Mouse (Mus musculus): ENCODE data around the gene Ndufa11. TPM values are rescaled to one million over a fixed set of nuclear protein-coding genes. Genes with fewer than 3 reads are reported as not detected.
A peak's percentile ranks its signal among the peaks of the same experiment; 100 is the strongest.

The Ndufa11 gene
- 352 and 362 TPM in 2 replicates for polyA plus RNA-seq (2014; fragmentation: Nextera tagmentation; extraction: Ambion mirVana)

- under 1% methylated on average over 59 of the region's 59 CpGs for WGBS
- Histone ChIP-seq H3K27ac (replicated peaks; ENCODE audit: low read depth, low read length) (peak within 1 kb of the TSS; percentile 29; the same call in 1 of the 2 replicates), H3K4me3 (ENCODE audit: low read depth, low read length) (peak within 1 kb of the TSS; percentile 61), H3K4me2 (ENCODE audit: low read depth, low read length) (peak within 1 kb of the TSS; percentile 82), H3K4me1 (ENCODE audit: control insufficient read depth, insufficient read depth, low read length) (no peaks in the 10 kb centered on the region), H3K9ac (replicated peaks; ENCODE audit: low read length) (peak within 1 kb of the TSS; percentile 78), H3K9me3 (replicated peaks; ENCODE audit: control insufficient read depth, low read length) (no peaks in the 10 kb centered on the region), H3K36me3 (replicated peaks; ENCODE audit: control insufficient read depth, insufficient read depth, low read depth, low read length) (peaks cover 7% of the 10 kb centered on the region), H3K27me3 (ENCODE audit: control insufficient read depth, insufficient read depth, low read length) (no peaks in the 10 kb centered on the region)
- DNase-seq (ENCODE audit: low spot score) (peak; percentile 100), ATAC-seq (replicated peaks; ENCODE audit: insufficient number of reproducible peaks, low FRiP score, low TSS enrichment, low read depth) (peak; percentile 53)
Observed at GRCm38 (mm10) chr17:56717363-56718058, at the start of gene Ndufa11, which contains the start of gene Vmac. TSS of gene Ndufa11 (plus strand) at chr17:56717767. TSS of gene Vmac (minus strand) at chr17:56718022.

DNA sequence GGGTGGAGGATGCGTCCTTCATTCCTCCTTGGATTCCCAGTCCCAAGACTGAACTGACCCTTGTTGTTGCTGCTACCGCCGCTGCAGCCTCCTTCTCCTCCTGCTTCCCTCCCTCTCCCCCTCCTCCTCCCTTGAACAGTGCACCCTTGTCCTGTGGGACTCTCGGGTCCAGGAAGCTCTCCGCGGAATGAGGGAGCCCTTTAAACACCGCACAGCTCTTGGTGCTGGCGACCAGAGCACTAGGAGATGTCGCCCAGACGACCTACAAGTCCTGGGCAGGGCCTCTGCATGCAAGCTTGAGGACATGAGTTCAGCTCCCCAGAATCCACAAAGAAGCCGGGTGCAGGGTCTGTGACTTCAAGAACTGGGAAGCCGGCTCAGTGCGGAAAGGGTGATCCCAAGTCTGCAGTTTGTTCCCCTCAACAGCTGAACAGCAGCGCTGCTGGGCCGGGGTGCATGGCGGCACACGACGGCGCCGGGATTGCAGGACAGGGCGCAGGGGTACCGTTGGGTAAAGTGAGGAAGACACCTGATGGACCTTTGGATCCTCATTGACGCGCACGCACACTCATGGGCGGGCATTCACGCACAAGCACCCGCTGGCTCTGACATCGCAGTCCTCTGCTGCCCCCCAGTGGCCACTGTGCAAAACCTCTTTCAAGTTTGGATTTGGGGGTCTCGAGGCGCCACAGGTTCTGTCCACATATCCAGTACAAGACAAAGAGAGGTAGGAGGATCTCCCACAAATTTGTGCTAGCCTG is 49.0 kb upstream of the Ndufa11 start:
- peak overlapping the region; percentile 58 for H3K9ac ChIP-seq (replicated peaks; ENCODE audit: low read length)
- no peak overlapping the region for H3K27ac ChIP-seq (replicated peaks; ENCODE audit: low read depth, low read length)
- WGBS = 4% methylated on average over 31 of the region's 31 CpGs
- H3K4me3 ChIP-seq (ENCODE audit: low read depth, low read length) = peak overlapping the region; percentile 34
- DNase-seq (ENCODE audit: low spot score) (peak; percentile 93), ATAC-seq (replicated peaks; ENCODE audit: insufficient number of reproducible peaks, low FRiP score, low TSS enrichment, low read depth) (no peak)
- peak overlapping the region; percentile 86 for H3K4me2 ChIP-seq (ENCODE audit: low read depth, low read length)
- H3K9me3 ChIP-seq (replicated peaks; ENCODE audit: control insufficient read depth, low read length) = no peaks in the 10 kb centered on the region
- peaks cover 4% of the 10 kb centered on the region for H3K4me1 ChIP-seq (ENCODE audit: control insufficient read depth, insufficient read depth, low read length)
- H3K36me3 ChIP-seq (replicated peaks; ENCODE audit: control insufficient read depth, insufficient read depth, low read depth, low read length) = no peaks in the 10 kb centered on the region
- no peaks in the 10 kb centered on the region; the same call in 1 of the 2 replicates for H3K27me3 ChIP-seq (ENCODE audit: control insufficient read depth, insufficient read depth, low read length)

GRCm38 (mm10) chr17:56669766-56670165 is 47.8 kb upstream of the Ndufa11 start:
- no peak overlapping the region for H3K4me2 ChIP-seq (ENCODE audit: low read depth, low read length)
- H3K4me1 ChIP-seq (ENCODE audit: control insufficient read depth, insufficient read depth, low read length) = peaks cover 7% of the 10 kb centered on the region
- H3K9ac ChIP-seq (replicated peaks; ENCODE audit: low read length) = no peak overlapping the region
- H3K4me3 ChIP-seq (ENCODE audit: low read depth, low read length) = no peak overlapping the region
- H3K27ac ChIP-seq (replicated peaks; ENCODE audit: low read depth, low read length) = no peak overlapping the region
- DNase-seq (ENCODE audit: low spot score) (no peak), ATAC-seq (replicated peaks; ENCODE audit: insufficient number of reproducible peaks, low FRiP score, low TSS enrichment, low read depth) (no peak)
- no peaks in the 10 kb centered on the region for H3K36me3 ChIP-seq (replicated peaks; ENCODE audit: control insufficient read depth, insufficient read depth, low read depth, low read length)
- WGBS = 84% methylated on average over 8 of the region's 8 CpGs
- H3K9me3 ChIP-seq (replicated peaks; ENCODE audit: control insufficient read depth, low read length) = no peaks in the 10 kb centered on the region
- H3K27me3 ChIP-seq (ENCODE audit: control insufficient read depth, insufficient read depth, low read length) = no peaks in the 10 kb centered on the region; the same call in 1 of the 2 replicates

DNA sequence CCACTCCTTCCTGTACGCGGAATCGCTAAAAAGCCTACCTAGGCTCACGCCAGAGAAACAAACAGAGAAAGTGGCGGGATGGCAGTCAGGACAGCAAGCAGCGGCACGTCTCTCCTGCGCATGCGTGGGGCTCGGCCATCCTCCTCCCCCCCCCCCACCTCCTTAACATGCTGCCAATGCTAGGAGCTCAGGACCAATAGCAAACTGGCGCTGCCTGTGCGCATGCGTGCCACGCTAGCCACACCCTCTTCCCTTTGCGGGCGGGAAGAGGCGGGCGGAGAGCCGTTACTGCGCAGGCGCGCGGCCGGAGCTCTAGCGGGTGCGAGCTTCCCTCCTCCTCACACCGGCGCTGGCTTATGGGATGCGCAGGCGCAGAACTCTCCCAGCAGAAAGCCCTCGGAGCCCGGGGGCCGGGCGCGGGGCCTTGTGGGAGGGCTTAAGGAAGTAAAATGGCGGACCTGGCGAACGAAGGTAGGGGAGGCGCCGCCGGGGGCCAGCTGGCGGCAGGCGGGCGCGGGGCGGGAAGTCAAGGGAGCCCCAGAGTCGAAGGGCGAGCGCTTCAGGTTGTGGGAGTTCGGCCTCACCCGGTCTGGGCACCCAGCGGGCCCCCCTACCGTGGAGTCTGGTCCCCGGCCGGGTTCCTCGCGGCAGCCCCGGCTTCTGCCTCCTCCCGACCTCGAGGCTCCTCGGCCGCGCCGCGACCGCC is 44.5 kb upstream of the Ndufa11 start, which contains the start of gene Ranbp3:
TSS of gene Ranbp3 (plus strand) at position 354 of the 706 bp plus-strand sequence.
- peaks cover 7% of the 10 kb centered on the region for H3K4me1 ChIP-seq (ENCODE audit: control insufficient read depth, insufficient read depth, low read length)
- WGBS = under 1% methylated on average over 59 of the region's 66 CpGs

GRCm38 (mm10) chr17:56673647-56674416 is 43.7 kb upstream of the Ndufa11 start:
- no peaks in the 10 kb centered on the region; the same call in none of the 2 replicates for H3K36me3 ChIP-seq (replicated peaks; ENCODE audit: control insufficient read depth, insufficient read depth, low read depth, low read length)
- ATAC-seq (replicated peaks; ENCODE audit: insufficient number of reproducible peaks, low FRiP score, low TSS enrichment, low read depth) = peak; percentile 5
- 3% methylated on average over 19 of the region's 37 CpGs for WGBS
- peaks cover 5% of the 10 kb centered on the region; the same call in 1 of the 2 replicates for H3K4me1 ChIP-seq (ENCODE audit: control insufficient read depth, insufficient read depth, low read length)
- H3K9ac ChIP-seq (replicated peaks; ENCODE audit: low read length) = peak overlapping the region; percentile 93
- H3K4me2 ChIP-seq (ENCODE audit: low read depth, low read length) = peak overlapping the region; percentile 63
- H3K4me3 ChIP-seq (ENCODE audit: low read depth, low read length) = peak overlapping the region; percentile 96
- H3K9me3 ChIP-seq (replicated peaks; ENCODE audit: control insufficient read depth, low read length) = no peaks in the 10 kb centered on the region
- no peak for DNase-seq (ENCODE audit: low spot score)
- H3K27ac ChIP-seq (replicated peaks; ENCODE audit: low read depth, low read length) = peak overlapping the region; percentile 78
- H3K27me3 ChIP-seq (ENCODE audit: control insufficient read depth, insufficient read depth, low read length) = no peaks in the 10 kb centered on the region

More for the DNA sequence above, 44.5 kb upstream of the Ndufa11 start, which contains the start of gene Ranbp3:
- H3K4me2 ChIP-seq (ENCODE audit: low read depth, low read length) = peak within 1 kb of the TSS; percentile 70
- H3K27ac ChIP-seq (replicated peaks; ENCODE audit: low read depth, low read length) = peak within 1 kb of the TSS; percentile 81
- peak; percentile 84 for ATAC-seq (replicated peaks; ENCODE audit: insufficient number of reproducible peaks, low FRiP score, low TSS enrichment, low read depth)
- H3K9ac ChIP-seq (replicated peaks; ENCODE audit: low read length) = peak within 1 kb of the TSS; percentile 93
- peak within 1 kb of the TSS; percentile 96 for H3K4me3 ChIP-seq (ENCODE audit: low read depth, low read length)
- no peaks in the 10 kb centered on the region; the same call in none of the 2 replicates for H3K36me3 ChIP-seq (replicated peaks; ENCODE audit: control insufficient read depth, insufficient read depth, low read depth, low read length)
- no peaks in the 10 kb centered on the region for H3K9me3 ChIP-seq (replicated peaks; ENCODE audit: control insufficient read depth, low read length)
- peak; percentile 99 for DNase-seq (ENCODE audit: low spot score)
- H3K27me3 ChIP-seq (ENCODE audit: control insufficient read depth, insufficient read depth, low read length) = no peaks in the 10 kb centered on the region; the same call in 1 of the 2 replicates

GRCm38 (mm10) chr17:56681791-56682190 is 35.8 kb upstream of the Ndufa11 start:
- no peaks in the 10 kb centered on the region for H3K4me1 ChIP-seq (ENCODE audit: control insufficient read depth, insufficient read depth, low read length)
- no peak overlapping the region for H3K4me2 ChIP-seq (ENCODE audit: low read depth, low read length)
- 83% methylated on average over 4 of the region's 4 CpGs for WGBS
- no peaks in the 10 kb centered on the region; the same call in none of the 2 replicates for H3K36me3 ChIP-seq (replicated peaks; ENCODE audit: control insufficient read depth, insufficient read depth, low read depth, low read length)
- H3K9ac ChIP-seq (replicated peaks; ENCODE audit: low read length) = no peak overlapping the region
- DNase-seq (ENCODE audit: low spot score) (no peak), ATAC-seq (replicated peaks; ENCODE audit: insufficient number of reproducible peaks, low FRiP score, low TSS enrichment, low read depth) (no peak)
- no peak overlapping the region for H3K27ac ChIP-seq (replicated peaks; ENCODE audit: low read depth, low read length)
- no peak overlapping the region for H3K4me3 ChIP-seq (ENCODE audit: low read depth, low read length)
- H3K9me3 ChIP-seq (replicated peaks; ENCODE audit: control insufficient read depth, low read length) = no peaks in the 10 kb centered on the region
- no peaks in the 10 kb centered on the region for H3K27me3 ChIP-seq (ENCODE audit: control insufficient read depth, insufficient read depth, low read length)

DNA sequence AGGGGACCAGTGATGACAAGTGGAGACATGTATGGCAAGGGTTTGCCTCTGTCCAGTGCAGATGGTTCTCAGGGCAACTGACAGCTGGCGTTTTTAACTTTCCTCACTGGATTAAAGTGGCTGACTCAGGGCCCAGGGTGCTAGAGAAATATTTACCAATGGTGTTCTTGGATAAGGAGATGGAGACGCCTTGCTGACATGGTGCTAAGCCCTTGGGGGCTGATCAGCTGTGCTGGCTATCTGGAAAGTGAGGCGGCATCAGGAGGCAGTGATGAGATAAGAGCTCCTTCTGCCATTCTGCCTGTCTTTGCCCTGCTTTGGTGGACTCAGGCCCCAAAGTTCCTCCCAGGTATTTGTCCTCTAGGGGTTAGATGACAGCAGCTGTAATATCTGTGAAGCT is 34.7 kb upstream of the Ndufa11 start:
- no peak for ATAC-seq (replicated peaks; ENCODE audit: insufficient number of reproducible peaks, low FRiP score, low TSS enrichment, low read depth)
- Histone ChIP-seq H3K9ac (replicated peaks; ENCODE audit: low read length) (no peak overlapping the region), H3K27me3 (ENCODE audit: control insufficient read depth, insufficient read depth, low read length) (no peaks in the 10 kb centered on the region), H3K27ac (replicated peaks; ENCODE audit: low read depth, low read length) (no peak overlapping the region), H3K4me3 (ENCODE audit: low read depth, low read length) (no peak overlapping the region), H3K36me3 (replicated peaks; ENCODE audit: control insufficient read depth, insufficient read depth, low read depth, low read length) (no peaks in the 10 kb centered on the region; the same call in none of the 2 replicates), H3K9me3 (replicated peaks; ENCODE audit: control insufficient read depth, low read length) (no peaks in the 10 kb centered on the region), H3K4me1 (ENCODE audit: control insufficient read depth, insufficient read depth, low read length) (no peaks in the 10 kb centered on the region), H3K4me2 (ENCODE audit: low read depth, low read length) (no peak overlapping the region)
- DNase-seq (ENCODE audit: low spot score) = no peak
- 78% methylated on average over 3 of the region's 3 CpGs for WGBS

Data from embryonic facial prominence, embryonic 11.5 days (tissue).